Mouse (Mus musculus) liver (tissue): ENCODE data around the gene Serf1.
"Not testable (repeated sequence)": the region's sequence is repeated elsewhere in the genome, so short reads cannot be mapped to it uniquely, and the experiment has no call there.

Experiments used
- DNase-seq: peaks from one replicate; pipeline ENCODE4 v3.0.0-alpha.2; 2020; ENCODE audit warnings: mixed read lengths

Serf1 gene

GRCm38 (mm10) chr13:100107652-100108472 is at the start of gene Serf1:
Gene Serf1, plus strand, starts transcription at chr13:100108012.
- peak; percentile 80 for DNase-seq

GRCm38 (mm10) chr13:100063936-100064335 is 43.9 kb upstream of the Serf1 start:
- DNase-seq = no peak

- DNase-seq = no peak
Observed at GRCm38 (mm10) chr13:100067821-100068220, 40.0 kb upstream of the Serf1 start.

- DNase-seq = no peak
Observed at GRCm38 (mm10) chr13:100071473-100071872, 36.3 kb upstream of the Serf1 start.

- DNase-seq = no peak
Observed at GRCm38 (mm10) chr13:100098808-100099207, 9.0 kb upstream of the Serf1 start.

- DNase-seq = peak; percentile 14
Observed at GRCm38 (mm10) chr13:100103052-100103658, 4.7 kb upstream of the Serf1 start.

GRCm38 (mm10) chr13:100103748-100104254 is 4.0 kb upstream of the Serf1 start, which contains the start of gene Bdp1:
Gene Bdp1, minus strand, starts transcription at chr13:100104070.
- DNase-seq = peak; percentile 90

GRCm38 (mm10) chr13:100112218-100112972 is 4.6 kb downstream of the Serf1 start:
- no peak for DNase-seq

- no peak for DNase-seq
Observed at GRCm38 (mm10) chr13:100123970-100124369, 16.2 kb downstream of the Serf1 start.

GRCm38 (mm10) chr13:100124423-100125257 is 16.8 kb downstream of the Serf1 start, which contains the start of gene Smn1:
Gene Smn1, plus strand, starts transcription at chr13:100124852.
- peak; percentile 91 for DNase-seq

GRCm38 (mm10) chr13:100125258-100125643 is 17.4 kb downstream of the Serf1 start:
- no peak for DNase-seq

- DNase-seq = no peak
Observed at GRCm38 (mm10) chr13:100141646-100142314, 34.0 kb downstream of the Serf1 start.

GRCm38 (mm10) chr13:100152659-100153058 is 44.8 kb downstream of the Serf1 start:
- DNase-seq = no peak

- DNase-seq = no peak
Observed at GRCm38 (mm10) chr13:100156624-100157023, 48.8 kb downstream of the Serf1 start.

- DNase-seq = not testable (repeated sequence)
Observed at GRCm38 (mm10) chr13:100161171-100161870, 53.5 kb downstream of the Serf1 start.

- not testable (repeated sequence) for DNase-seq
Observed at GRCm38 (mm10) chr13:100162467-100162866, 54.7 kb downstream of the Serf1 start.
